Mouse (Mus musculus): ENCODE results near the gene Atoh1. TPM values are rescaled to one million over a fixed set of nuclear protein-coding genes. Genes with fewer than 3 reads are reported as not detected.

Gene Atoh1
- total RNA-seq (2021) = not detected
- long read RNA-seq, experiment 1 = 0 reads
- long read RNA-seq, experiment 2 = 0 reads

GRCm38 (mm10) chr6:64728499-64729198, at the start of gene Atoh1:
Atoh1 (plus strand) TSS chr6:64729125.
- no peak for DNase-seq (ENCODE audit: low spot score in 2 of 2)

DNA sequence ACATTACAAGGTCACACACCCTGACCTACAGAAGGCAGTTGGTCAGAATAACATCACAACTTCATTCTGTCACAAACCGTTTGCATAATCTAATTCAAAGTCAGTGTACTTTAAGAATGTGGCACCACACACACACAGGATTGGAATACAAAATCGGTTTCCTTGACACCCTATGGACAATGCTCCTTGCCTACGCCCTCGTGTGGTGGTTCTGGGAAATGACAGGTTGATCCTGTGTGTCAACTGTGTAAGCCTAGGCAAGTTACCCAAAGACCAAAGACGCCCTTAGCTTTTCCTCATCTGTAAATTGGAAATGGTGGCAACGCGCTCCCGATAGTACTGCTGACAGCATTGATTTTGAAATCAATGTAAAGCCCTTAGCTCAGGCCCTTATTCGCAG, 45.0 kb upstream of the Atoh1 start:
- peak; percentile 41 to 45 for DNase-seq (ENCODE audit: low spot score in 2 of 2)

DNA sequence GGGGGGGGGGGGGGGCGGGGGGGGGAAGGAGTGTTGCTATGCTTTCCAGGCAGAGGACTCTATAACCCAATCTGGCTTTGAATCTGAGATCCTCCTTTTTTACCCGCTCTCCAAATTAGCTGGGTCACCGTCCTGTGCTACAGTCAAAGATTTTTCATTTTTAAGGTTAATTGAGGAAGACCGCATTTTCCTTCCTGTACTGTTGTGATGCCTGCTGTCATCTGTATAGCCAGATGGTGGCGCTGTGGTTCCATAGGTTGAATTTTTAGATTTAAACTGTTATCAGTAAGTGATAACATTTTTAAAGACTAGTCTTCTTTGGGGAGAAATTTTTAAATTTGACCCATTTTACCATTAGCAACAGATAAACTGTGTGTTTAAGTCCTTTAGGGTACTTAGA, 44.0 kb upstream of the Atoh1 start:
- peak; percentile 27 to 50 for DNase-seq (ENCODE audit: low spot score in 2 of 2)

DNA sequence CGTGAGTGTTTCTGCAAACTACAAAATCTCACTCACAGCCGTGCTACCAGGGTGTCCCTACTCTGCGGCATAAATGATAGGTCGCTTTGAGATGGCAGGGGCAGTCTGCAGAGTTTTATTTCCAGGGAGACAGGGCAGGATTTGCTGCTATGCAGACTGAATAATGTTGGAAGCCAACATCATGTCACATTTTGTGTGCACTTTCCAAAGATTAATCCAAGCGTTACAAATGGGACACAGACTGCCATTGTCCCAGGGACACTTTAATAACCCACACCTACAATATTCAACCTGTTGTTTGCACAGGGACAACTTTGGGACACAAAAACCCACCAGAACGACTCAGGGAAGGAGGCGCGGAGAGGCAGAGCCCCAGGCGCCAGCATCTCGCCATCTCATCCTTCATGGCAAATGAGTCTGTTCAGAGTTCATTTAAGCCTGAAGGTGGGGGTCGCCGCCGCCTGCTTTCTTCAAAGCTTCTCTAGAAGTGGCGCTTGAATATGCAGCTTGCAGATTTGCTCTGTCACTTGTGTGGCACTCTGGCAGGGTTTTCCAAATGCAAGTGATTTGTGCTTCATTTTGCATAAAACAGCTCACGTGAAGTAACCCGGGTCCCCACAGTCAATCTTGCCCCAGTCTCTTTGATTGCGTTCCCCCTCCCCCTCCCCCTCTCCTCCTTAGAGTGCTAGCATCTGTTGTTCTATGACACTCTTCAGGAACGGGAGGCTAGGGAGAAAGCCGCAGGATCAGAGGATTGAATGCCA, 40.6 kb upstream of the Atoh1 start:
- DNase-seq (ENCODE audit: low spot score in 2 of 2) = no peak

DNA sequence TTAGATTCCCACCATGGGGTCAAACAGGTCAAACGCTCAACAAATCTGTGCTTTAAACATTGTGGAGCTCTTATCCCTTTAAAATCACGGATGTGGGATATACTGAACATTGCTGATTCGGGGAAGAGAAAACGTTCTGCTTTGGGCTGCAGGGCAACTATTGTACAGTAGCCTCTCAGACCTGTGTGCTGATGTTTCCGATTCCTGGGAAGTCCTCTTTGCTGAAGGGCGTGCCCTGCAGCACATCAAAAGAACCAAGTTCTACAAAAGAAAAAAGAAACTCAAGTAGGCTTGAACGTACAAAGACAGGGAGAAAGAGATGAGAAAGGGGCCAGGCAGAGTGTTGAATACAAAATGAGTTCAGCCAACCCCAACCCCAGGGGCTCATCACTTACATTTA, 34.2 kb upstream of the Atoh1 start:
- DNase-seq (ENCODE audit: low spot score in 2 of 2) = no peak

DNA sequence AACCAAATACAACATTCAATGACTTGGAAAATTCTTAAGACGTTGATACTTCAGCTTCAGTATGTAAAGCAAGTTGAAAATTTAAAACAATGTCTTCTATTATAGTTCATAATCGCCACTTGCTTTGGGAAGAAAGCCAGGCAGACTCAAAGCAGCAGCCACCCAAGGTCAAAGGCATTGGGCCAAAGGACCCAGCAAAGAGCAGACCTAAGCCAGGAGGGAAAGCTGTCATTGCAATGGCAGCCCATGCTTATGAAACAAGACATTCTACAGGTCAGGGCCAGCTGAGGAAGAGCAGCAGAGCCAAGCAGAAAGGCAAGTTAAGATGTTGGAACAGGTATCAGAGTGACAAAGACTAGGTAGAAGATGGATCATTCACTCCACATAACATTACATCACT, 25.3 kb upstream of the Atoh1 start:
- no peak for DNase-seq (ENCODE audit: low spot score in 2 of 2)

GRCm38 (mm10) chr6:64727751-64728403, 1.0 kb upstream of the Atoh1 start:
- no peak for DNase-seq (ENCODE audit: low spot score in 2 of 2)

DNA sequence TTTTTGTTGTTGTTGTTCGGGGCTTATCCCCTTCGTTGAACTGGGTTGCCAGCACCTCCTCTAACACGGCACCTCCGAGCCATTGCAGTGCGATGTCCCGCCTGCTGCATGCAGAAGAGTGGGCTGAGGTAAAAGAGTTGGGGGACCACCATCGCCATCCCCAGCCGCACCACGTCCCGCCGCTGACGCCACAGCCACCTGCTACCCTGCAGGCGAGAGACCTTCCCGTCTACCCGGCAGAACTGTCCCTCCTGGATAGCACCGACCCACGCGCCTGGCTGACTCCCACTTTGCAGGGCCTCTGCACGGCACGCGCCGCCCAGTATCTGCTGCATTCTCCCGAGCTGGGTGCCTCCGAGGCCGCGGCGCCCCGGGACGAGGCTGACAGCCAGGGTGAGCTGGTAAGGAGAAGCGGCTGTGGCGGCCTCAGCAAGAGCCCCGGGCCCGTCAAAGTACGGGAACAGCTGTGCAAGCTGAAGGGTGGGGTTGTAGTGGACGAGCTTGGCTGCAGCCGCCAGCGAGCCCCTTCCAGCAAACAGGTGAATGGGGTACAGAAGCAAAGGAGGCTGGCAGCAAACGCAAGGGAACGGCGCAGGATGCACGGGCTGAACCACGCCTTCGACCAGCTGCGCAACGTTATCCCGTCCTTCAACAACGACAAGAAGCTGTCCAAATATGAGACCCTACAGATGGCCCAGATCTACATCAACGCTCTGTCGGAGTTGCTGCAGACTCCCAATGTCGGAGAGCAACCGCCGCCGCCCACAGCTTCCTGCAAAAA, 496 bp downstream of the Atoh1 start:
- peak; percentile 5 to 13 for DNase-seq (ENCODE audit: low spot score in 2 of 2)

DNA sequence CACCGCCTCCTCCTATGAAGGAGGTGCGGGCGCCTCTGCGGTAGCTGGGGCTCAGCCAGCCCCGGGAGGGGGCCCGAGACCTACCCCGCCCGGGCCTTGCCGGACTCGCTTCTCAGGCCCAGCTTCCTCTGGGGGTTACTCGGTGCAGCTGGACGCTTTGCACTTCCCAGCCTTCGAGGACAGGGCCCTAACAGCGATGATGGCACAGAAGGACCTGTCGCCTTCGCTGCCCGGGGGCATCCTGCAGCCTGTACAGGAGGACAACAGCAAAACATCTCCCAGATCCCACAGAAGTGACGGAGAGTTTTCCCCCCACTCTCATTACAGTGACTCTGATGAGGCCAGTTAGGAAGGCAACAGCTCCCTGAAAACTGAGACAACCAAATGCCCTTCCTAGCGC, 1.1 kb downstream of the Atoh1 start:
- no peak for DNase-seq (ENCODE audit: low spot score in 2 of 2)

- no peak for DNase-seq (ENCODE audit: low spot score in 2 of 2)
Observed at GRCm38 (mm10) chr6:64730506-64731020, 1.6 kb downstream of the Atoh1 start.

- DNase-seq (ENCODE audit: low spot score in 2 of 2) = no peak
Observed at GRCm38 (mm10) chr6:64731126-64731525, 2.2 kb downstream of the Atoh1 start.

DNA sequence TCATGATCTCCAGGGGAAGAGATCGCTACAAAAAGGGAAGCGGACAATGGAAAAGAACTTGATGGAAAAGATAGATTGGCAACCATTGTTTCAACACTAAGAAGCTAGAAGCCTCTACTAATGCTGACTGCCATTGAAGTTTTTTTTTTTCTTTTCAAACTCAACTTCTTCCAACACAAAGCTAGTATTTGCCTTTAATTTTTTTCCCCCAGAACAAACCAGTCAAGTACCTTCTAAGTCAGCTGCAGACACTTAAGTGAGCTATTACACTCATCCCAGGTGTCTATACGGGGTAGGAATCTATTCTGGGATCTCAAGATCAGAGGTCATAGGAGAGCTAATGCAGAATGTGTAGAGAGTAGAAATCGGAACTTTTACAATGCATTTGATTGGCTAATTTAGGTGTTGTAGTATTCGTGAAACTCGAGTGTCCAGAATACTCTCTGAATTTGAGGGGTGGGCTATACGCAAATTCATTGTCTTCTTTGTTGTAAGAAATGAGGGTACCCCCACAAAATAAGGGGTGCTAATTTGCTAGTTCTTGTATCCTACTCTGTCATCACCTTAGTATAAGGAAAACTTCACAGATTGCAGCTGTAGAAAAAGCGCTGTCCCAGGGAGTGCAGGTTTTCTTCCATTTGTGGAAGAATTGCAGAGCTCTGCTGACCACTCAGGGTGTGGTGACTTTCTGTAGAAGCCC, 2.8 kb downstream of the Atoh1 start:
- no peak for DNase-seq (ENCODE audit: low spot score in 2 of 2)

- no peak for DNase-seq (ENCODE audit: low spot score in 2 of 2)
Observed at GRCm38 (mm10) chr6:64733311-64733710, 4.4 kb downstream of the Atoh1 start.

- DNase-seq (ENCODE audit: low spot score in 2 of 2) = peak in 1 of 2 experiments; percentile 2
Observed at GRCm38 (mm10) chr6:64734441-64735320, 5.8 kb downstream of the Atoh1 start.

- DNase-seq (ENCODE audit: low spot score in 2 of 2) = no peak
Observed at GRCm38 (mm10) chr6:64736317-64736716, 7.4 kb downstream of the Atoh1 start.

DNA sequence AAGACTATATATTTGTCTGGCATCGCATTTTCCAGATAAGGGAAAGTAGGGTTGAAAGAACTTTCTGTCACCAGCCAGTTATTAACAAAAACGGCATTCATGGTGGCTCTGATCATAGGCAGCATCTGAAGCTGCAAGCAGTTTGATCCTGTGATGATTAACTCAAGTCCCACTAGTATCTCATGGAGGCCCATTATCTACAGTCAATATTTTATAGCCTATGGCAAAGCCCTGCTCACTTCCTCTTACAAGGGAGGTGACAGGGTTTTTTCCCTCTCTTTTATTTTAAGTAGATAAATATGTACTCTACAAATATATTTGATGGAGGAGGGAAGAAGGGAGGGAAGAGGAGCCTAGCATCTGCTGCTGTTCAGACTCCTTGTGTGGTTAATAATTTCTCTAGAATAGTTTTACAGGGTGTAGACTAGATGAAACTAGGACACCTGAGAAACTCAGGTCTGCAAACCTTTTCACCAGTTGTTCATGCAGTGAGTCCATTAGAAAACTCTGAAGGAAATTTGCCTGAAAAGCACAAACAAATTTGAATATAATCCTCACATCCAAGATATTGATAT, 14.1 kb downstream of the Atoh1 start:
- no peak for DNase-seq (ENCODE audit: low spot score in 2 of 2)

DNA sequence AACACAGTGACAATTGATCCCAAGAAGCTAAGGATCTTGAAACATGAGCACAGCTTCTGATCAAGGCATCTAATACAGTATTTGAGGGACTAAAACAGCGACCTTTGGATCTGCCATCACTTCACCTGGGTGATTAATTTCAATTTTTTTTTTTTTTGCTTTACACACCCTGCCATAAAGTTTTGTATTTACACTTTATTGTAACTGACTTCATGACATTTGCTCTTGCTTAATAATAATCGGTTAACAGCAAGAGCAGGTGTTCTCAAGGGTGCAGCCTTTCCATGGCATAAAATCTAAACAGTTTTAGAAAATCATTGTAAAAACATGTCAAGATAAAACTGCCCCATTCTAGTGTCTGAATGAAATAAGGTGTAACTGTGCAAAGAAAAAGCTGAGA, 25.6 kb downstream of the Atoh1 start:
- DNase-seq (ENCODE audit: low spot score in 2 of 2) = no peak

GRCm38 (mm10) chr6:64763901-64764300, 35.0 kb downstream of the Atoh1 start:
- no peak for DNase-seq (ENCODE audit: low spot score in 2 of 2)

DNA sequence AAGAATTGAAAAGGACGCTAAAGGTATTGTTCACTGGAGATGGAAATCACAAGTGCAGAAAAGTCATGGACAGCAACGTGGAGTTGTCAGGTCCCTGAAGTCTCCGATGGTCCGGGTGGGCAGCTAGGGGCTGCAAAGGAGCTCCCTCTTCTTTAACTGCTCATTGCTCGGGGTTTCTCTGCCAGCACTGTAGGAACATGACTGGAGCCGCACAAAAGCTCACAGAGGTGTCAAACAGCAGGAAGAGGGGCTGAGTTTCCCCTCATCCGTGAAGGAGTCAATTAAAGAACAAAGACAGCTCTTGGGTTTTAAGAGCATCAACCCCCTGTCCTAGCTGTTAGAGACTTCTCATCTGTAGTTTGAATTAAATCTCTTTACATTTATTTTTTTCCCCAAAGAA, 44.5 kb downstream of the Atoh1 start:
- DNase-seq (ENCODE audit: low spot score in 2 of 2) = no peak
